Mouse (Mus musculus) hindbrain, embryonic 13.5 days (tissue): ENCODE results near the gene 6430550D23Rik. TPM values are rescaled to one million over a fixed set of nuclear protein-coding genes. Genes with fewer than 3 reads are reported as not detected.

Experiments used
- ATAC-seq: fragments of 200-750 bp; cut with Nextera tagmentation; 2 replicates; pipeline ENCODE4 v1.8.0; 2017; ENCODE audit warnings: moderate TSS enrichment; ENCODE audit not compliant: low FRiP score
- H3K27ac ChIP-seq: fragments of 300-500 bp; sonication (generic); 2 replicates; pipeline ENCODE4 v1.5.1; 2015; ENCODE audit warnings: inconsistent platforms, mild to moderate bottlenecking, moderate library complexity
- H3K27me3 ChIP-seq: fragments of 300-500 bp; sonication (generic); 2 replicates; pipeline ENCODE4 v1.6.1; 2015; ENCODE audit warnings: mild to moderate bottlenecking, inconsistent platforms
- H3K36me3 ChIP-seq: fragments of 300-500 bp; sonication (generic); 2 replicates; pipeline ENCODE4 v1.6.1; 2015; ENCODE audit warnings: mild to moderate bottlenecking, inconsistent platforms
- H3K4me1 ChIP-seq: fragments of 300-500 bp; sonication (generic); replicated peaks from 2 replicates; pipeline ENCODE4 v1.6.1; 2015; ENCODE audit warnings: inconsistent platforms
- H3K4me2 ChIP-seq: fragments of 300-500 bp; sonication (generic); 2 replicates; pipeline ENCODE4 v1.6.1; 2015; ENCODE audit warnings: inconsistent platforms, mild to moderate bottlenecking, moderate library complexity
- H3K4me3 ChIP-seq: fragments of 300-500 bp; sonication (generic); 2 replicates; pipeline ENCODE4 v1.5.1; 2015; ENCODE audit warnings: mild to moderate bottlenecking, inconsistent platforms
- H3K9ac ChIP-seq: fragments of 300-500 bp; sonication (generic); 2 replicates; pipeline ENCODE4 v1.6.1; 2015; ENCODE audit warnings: mild to moderate bottlenecking, inconsistent platforms
- H3K9me3 ChIP-seq: fragments of 300-500 bp; sonication (generic); 2 replicates; pipeline ENCODE4 v1.6.1; 2016; ENCODE audit warnings: inconsistent platforms
- WGBS: fragments of 180-500 bp; shearing (Covaris S2); methylation state at CpG from one replicate; pipeline ENCODE4 v1.1.7; 2015; 5-methylcytosine and 5-hydroxymethylcytosine counted together
- polyA plus RNA-seq: library from polyadenylated mRNA; unstranded; fragments of >200 nt; fragmentation: Nextera tagmentation; extraction: Ambion mirVana; gene quantifications from 2 replicates; pipeline ENCODE4 v1.2.1, GENCODE M21; 2015

The 6430550D23Rik gene
- polyA plus RNA-seq, 1 experiment from 2014 or later: 1.8 TPM

DNA sequence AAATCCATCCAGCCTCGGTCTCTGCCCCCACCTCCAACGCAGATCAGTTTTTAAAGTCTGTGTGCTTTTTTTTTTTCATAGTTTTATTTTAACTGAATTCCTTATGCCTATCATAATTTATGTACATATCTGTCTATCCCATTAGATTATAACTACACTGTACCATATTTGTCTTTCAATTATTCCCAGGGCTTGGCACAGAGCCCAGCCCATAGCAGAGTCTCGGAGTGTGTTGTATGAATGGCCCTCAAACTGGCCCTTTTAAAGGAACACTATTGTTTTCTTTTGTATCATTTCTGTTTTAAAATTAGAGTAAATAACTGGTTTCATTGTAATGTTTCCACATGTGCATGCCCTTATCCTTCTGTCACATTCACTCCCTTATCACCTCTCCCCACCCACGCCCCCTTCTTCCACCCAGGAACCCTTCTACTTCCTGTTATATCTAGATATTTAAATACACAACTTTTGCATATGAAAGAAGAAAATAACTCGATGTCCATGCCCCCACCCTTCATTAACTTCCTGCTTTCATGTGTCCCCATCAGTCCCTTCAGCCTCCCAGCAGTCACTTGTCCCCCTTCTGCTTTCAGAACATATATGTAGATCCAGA lies 60.3 kb downstream of the 6430550D23Rik start:
- no peak overlapping the region for H3K4me2 ChIP-seq
- no peaks in the 10 kb centered on the region for H3K9me3 ChIP-seq
- H3K9ac ChIP-seq: no peak overlapping the region
- no peak overlapping the region for H3K4me3 ChIP-seq
- H3K4me1 ChIP-seq: peaks cover 51% of the 10 kb centered on the region
- no peak for ATAC-seq
- no peaks in the 10 kb centered on the region for H3K36me3 ChIP-seq
- H3K27ac ChIP-seq: no peak overlapping the region
- peaks cover 6% of the 10 kb centered on the region; the same call in 1 of the 2 replicates for H3K27me3 ChIP-seq
- 64% methylated on average over 5 of the region's 5 CpGs for WGBS

DNA sequence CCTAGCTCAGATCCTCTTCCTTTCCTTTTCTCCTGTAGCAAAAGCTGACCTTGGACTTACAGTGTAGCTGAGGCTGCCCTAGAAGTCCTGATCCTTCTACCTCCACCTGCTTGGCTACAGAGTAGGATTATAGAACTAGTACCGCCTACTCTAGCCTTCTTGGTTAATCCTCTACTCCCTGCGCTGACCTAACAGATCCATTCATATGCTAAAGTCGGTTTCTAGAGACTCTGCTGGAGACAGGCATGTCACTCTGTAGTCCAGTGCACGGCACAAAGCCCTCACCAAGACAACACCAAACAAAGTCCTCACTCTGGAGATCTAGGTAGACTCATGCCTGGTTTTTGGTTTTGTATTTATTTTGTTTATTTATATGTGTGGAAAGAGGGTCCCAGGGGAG lies 61.3 kb downstream of the 6430550D23Rik start:
- peaks cover 51% of the 10 kb centered on the region for H3K4me1 ChIP-seq
- no peaks in the 10 kb centered on the region for H3K9me3 ChIP-seq
- no peak overlapping the region for H3K4me3 ChIP-seq
- H3K9ac ChIP-seq: no peak overlapping the region
- no peak overlapping the region for H3K4me2 ChIP-seq
- H3K27me3 ChIP-seq: peaks cover 6% of the 10 kb centered on the region; the same call in 1 of the 2 replicates
- WGBS: 5% methylated on average over 4 of the region's 4 CpGs
- no peak for ATAC-seq
- no peak overlapping the region for H3K27ac ChIP-seq
- no peaks in the 10 kb centered on the region for H3K36me3 ChIP-seq

DNA sequence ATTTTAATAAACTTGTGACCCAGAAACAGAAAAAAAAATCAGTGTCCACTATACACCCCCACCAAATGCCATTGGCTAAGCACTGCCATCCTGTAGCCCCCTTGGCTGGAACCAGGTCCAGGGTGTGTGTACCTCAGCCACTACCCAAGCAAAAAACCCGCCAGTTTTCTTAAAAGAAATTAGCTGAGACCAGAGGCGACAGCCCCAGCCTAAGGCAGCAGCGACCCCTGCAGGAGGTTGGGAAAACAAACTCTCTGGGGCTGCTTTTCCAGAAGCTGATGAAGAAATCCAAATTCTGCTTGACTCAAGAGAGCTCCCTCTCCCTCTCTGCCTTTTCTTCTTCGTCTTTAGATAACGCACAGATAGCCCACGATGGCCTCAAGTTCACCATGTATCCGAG lies 61.7 kb downstream of the 6430550D23Rik start:
- ATAC-seq: no peak
- Histone ChIP-seq H3K9ac (no peak overlapping the region), H3K9me3 (no peaks in the 10 kb centered on the region), H3K4me2 (no peak overlapping the region), H3K4me1 (peaks cover 51% of the 10 kb centered on the region), H3K27ac (no peak overlapping the region), H3K4me3 (no peak overlapping the region), H3K27me3 (peaks cover 6% of the 10 kb centered on the region; the same call in 1 of the 2 replicates), H3K36me3 (no peaks in the 10 kb centered on the region)
- under 1% methylated on average over 7 of the region's 7 CpGs for WGBS

DNA sequence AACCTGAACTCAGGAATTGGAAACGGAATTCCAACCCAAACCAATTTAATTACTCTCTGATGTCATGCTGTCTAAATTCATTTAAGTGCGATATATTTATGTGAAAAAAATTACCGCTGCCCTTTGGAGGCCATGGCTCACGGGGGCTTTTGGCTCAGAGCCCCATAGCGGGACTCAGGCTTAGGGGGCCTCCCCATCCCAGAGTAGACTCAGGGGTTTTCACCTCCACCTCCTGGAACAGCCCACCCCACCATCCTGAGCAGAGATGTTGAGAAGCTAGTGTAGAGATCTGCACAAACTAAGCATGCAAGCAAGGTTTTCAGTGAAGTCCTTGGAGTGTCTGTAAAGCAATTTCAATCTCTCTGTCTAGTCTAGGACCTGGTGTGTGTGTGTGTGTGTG lies 62.2 kb downstream of the 6430550D23Rik start:
- Histone ChIP-seq H3K4me1 (peaks cover 51% of the 10 kb centered on the region), H3K4me2 (no peak overlapping the region), H3K36me3 (no peaks in the 10 kb centered on the region), H3K27ac (peak overlapping the region; percentile 23; the same call in 1 of the 2 replicates), H3K9me3 (no peaks in the 10 kb centered on the region), H3K27me3 (peaks cover 6% of the 10 kb centered on the region; the same call in 1 of the 2 replicates), H3K4me3 (no peak overlapping the region), H3K9ac (no peak overlapping the region)
- WGBS: 48% methylated on average over 5 of the region's 5 CpGs
- no peak for ATAC-seq

DNA sequence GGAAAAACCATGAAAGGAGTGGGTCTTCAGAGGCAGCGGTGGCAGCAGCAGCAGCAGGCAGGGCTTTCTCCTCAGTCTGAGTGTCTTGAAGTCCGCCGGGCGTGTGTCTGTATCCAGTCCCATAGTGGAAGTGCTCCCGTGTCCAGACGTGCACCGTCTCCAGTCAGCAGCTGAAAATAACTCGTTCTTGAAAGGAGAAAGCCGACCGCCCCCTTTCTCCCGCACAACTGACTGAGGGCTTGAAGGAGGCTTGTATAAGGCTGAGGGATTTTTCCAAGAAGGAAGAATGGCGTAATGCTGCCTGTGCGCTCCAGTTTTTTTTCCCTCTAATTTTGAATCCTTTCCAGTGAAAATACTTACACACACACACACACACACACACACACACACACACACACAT lies 62.7 kb downstream of the 6430550D23Rik start, which contains the start of gene Gdf5:
TSS of gene Gdf5 (minus strand) at position 244 of the 400 bp plus-strand sequence.
- peaks cover 50% of the 10 kb centered on the region for H3K4me1 ChIP-seq
- H3K9ac ChIP-seq: peak within 1 kb of the TSS; percentile 20; the same call in 1 of the 2 replicates
- H3K27ac ChIP-seq: peak within 1 kb of the TSS; percentile 40
- no peak for ATAC-seq
- H3K4me3 ChIP-seq: no peak within 1 kb of the TSS; the same call in 1 of the 2 replicates
- peak within 1 kb of the TSS; percentile 9; the same call in 1 of the 2 replicates for H3K4me2 ChIP-seq
- no peaks in the 10 kb centered on the region for H3K9me3 ChIP-seq
- 52% methylated on average over 13 of the region's 13 CpGs for WGBS
- H3K27me3 ChIP-seq: peaks cover 6% of the 10 kb centered on the region; the same call in 1 of the 2 replicates
- H3K36me3 ChIP-seq: no peaks in the 10 kb centered on the region

DNA sequence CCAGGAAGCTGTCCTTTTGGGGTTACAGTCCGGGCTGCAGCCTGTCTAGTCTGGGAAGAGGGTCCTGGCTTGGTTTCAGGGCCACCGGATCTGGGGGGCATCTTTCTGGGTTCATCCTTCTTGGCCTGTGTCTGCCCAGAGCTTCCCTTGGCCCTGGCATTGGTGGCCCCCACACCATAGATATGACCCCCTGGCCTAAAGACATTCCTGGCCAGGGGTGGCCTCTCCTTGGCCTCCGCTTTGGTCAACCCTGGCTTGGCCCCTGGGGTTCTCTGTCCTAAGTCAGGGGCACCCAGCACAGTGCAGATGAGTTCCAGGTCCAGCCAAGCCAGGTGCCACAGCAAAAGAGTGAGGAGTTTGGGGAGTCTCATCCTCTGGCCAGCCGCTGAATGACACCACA lies 63.1 kb downstream of the 6430550D23Rik start:
- 82% methylated on average over 4 of the region's 4 CpGs for WGBS
- H3K4me3 ChIP-seq: no peak overlapping the region; the same call in 1 of the 2 replicates
- H3K4me2 ChIP-seq: peak overlapping the region; percentile 9; the same call in 1 of the 2 replicates
- peak overlapping the region; percentile 20; the same call in 1 of the 2 replicates for H3K9ac ChIP-seq
- H3K9me3 ChIP-seq: no peaks in the 10 kb centered on the region
- H3K27me3 ChIP-seq: peaks cover 6% of the 10 kb centered on the region; the same call in 1 of the 2 replicates
- no peaks in the 10 kb centered on the region for H3K36me3 ChIP-seq
- no peak for ATAC-seq
- H3K27ac ChIP-seq: peak overlapping the region; percentile 40; the same call in 1 of the 2 replicates
- H3K4me1 ChIP-seq: peaks cover 45% of the 10 kb centered on the region

DNA sequence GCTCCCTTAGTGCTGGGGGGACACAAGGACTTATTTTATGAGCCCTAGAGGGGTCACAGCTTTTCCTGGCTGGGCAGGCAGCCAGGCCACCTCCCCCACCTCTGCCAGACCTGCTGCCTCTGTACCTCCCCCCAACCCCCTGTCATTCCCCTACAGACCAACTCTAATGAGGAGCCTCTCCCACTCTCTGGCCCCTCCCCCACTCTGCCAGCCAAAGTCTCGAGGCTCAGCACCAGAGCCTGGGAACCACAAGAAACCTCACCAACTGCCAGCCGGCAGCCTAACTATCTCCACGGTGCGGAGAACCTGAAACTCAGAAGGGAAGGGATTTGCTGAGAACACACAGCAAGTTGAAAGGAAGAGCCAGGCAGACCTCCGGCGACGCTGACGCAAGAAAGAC lies 64.3 kb downstream of the 6430550D23Rik start:
- H3K9ac ChIP-seq: no peak overlapping the region
- H3K4me3 ChIP-seq: no peak overlapping the region
- peak overlapping the region; percentile 33 for H3K4me2 ChIP-seq
- peaks cover 36% of the 10 kb centered on the region for H3K4me1 ChIP-seq
- no peaks in the 10 kb centered on the region for H3K36me3 ChIP-seq
- peaks cover 6% of the 10 kb centered on the region; the same call in 1 of the 2 replicates for H3K27me3 ChIP-seq
- no peak for ATAC-seq
- 2% methylated on average over 8 of the region's 8 CpGs for WGBS
- no peaks in the 10 kb centered on the region for H3K9me3 ChIP-seq
- no peak overlapping the region for H3K27ac ChIP-seq

DNA sequence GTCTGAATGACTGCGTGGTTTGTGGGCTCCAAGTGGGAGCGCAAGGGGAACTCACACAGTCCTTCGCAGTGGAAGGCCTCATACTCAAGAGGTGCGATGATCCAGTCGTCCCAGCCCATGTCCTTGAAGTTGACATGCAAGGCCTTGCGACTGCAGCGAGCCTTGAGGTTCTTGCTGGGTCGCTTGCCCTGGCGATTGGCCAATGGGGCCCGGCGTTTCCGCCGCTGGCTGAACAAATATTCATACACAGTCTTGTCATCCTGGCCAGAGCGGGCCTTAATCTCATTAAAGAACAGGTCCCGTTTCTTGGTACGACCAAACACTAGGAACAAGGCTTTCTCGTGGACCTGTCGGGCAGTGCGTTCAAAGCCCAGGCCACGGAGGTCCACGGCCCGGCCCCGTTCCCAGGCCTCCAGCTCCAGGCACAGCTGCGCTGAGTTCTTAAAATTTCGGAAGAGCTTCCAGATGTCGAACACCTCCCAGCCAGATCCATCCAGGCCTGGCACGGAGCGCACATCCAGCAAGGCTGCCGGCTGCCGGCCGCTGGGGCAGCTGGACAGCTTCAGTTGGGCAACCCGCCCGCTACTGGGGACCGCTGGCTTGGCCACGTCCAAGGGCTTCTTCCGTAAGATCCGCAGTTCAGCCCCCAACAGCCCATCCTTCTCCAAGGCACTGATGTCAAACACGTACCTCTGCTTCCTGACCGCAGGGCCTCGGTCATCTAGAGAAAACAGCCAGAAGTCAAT lies 65.9 kb downstream of the 6430550D23Rik start:
- ATAC-seq: no peak
- H3K27me3 ChIP-seq: peaks cover 10% of the 10 kb centered on the region; the same call in 1 of the 2 replicates
- H3K27ac ChIP-seq: no peak overlapping the region
- no peak overlapping the region for H3K4me3 ChIP-seq
- H3K4me1 ChIP-seq: peaks cover 29% of the 10 kb centered on the region
- H3K9me3 ChIP-seq: no peaks in the 10 kb centered on the region
- no peak overlapping the region for H3K4me2 ChIP-seq
- H3K36me3 ChIP-seq: no peaks in the 10 kb centered on the region
- no peak overlapping the region for H3K9ac ChIP-seq
- WGBS: 92% methylated on average over 40 of the region's 40 CpGs

DNA sequence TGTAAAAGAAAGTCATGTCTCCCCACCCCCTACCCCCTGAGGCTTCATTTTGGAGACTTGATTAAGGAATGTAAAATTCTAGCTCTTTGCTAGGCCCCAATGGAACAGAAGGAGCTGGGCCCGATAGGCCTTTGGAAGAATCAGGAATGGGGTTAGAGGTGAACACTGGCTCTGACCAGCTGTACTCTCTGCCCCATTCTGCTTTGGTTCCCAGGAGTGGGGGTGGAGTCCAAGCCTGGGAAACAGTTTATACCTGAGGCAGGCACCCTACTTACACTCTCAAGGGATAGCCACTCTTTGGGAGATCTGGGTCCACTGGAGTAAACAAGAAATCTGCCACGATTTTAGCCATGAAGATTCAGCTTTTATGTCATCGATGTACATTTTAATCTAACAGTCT lies 67.1 kb downstream of the 6430550D23Rik start, which contains the start of gene Gm15557:
TSS of gene Gm15557 (plus strand) at position 48 of the 400 bp plus-strand sequence.
- Histone ChIP-seq H3K4me2 (no peak within 1 kb of the TSS), H3K9ac (no peak within 1 kb of the TSS), H3K27me3 (peaks cover 10% of the 10 kb centered on the region; the same call in 1 of the 2 replicates), H3K36me3 (no peaks in the 10 kb centered on the region), H3K9me3 (no peaks in the 10 kb centered on the region), H3K4me1 (peaks cover 23% of the 10 kb centered on the region), H3K4me3 (no peak within 1 kb of the TSS), H3K27ac (no peak within 1 kb of the TSS)
- WGBS: 86% methylated on average over 3 of the region's 3 CpGs
- no peak for ATAC-seq

DNA sequence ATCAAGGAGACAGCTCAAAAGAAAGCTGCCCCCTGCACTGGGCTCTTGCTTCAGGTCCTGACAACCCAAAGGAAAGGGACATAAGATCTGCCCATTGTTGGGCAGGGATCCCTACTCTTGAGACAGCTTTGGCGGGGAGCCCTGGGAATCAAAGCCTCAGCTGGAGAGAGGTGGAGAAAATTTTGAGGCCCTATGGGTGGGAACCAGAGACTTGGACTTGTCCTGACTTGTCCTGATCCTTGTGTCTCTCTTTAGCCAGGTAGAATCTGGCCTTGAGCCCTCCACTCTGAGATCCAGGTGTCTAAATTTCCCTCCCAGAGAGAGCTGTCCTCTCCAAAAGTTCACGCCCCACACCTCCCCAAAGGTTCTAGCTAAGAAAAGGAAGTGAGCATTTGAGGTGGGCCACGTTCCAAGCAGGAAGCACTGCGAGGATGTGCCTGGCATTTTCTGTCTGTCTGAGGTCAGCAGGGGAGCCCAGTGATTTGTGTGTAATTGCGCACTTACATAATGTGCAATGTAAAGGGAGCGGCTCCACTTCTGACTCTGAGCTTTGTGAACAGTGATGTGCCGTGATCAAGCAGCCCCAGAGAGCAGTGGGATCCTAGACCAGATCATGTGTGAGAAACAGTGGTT lies 67.8 kb downstream of the 6430550D23Rik start:
- 75% methylated on average over 7 of the region's 7 CpGs for WGBS
- Histone ChIP-seq H3K9ac (no peak overlapping the region), H3K9me3 (no peaks in the 10 kb centered on the region), H3K27ac (no peak overlapping the region), H3K27me3 (peaks cover 10% of the 10 kb centered on the region; the same call in 1 of the 2 replicates), H3K4me3 (no peak overlapping the region), H3K4me1 (peaks cover 21% of the 10 kb centered on the region), H3K4me2 (no peak overlapping the region), H3K36me3 (no peaks in the 10 kb centered on the region)
- no peak for ATAC-seq

DNA sequence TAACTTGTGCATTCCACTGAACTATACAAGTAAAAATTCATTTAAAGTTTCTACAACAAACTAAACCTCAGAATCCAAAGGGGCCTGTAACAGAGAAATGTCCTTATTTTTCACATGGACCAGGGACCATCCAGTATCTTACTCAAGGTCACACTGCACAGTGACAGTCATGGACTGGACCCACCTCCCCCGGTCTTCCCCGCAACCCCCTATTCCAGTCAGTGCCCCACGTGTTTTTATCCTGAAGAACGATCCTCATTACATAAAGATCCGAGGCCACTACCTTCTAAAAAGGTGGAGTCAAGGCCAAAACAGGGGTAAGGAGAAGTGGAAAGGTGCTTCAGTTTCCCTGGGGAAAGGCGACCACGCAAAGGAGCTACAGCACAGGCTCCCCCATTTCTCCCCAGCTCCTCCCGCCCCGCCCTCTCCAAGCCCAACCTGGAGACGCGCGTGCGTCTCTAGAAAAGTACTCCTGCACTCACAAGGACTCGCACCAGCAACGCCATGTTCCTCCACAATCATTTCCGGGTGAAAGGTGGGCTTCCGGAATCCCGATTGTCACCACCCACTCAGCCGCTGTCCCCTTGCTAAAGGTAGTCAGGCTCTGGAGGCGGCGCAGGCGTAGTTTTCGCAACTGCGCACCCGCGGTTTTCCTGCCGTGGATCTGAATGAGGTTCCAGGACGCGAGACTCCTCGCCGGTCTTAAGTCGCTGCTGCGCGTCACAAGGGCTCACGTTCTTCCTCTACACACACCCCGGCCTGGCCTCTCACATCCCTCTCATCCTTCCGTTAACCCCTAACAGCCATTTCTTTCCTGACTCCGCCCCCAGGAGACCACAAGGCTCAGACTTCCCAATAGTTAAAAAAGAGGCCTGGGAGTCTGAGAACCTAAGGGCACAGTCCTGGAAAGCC lies 78.0 kb downstream of the 6430550D23Rik start, which contains the start of gene Uqcc1:
TSS of gene Uqcc1 (minus strand) at position 780 of the 912 bp plus-strand sequence.
- peak within 1 kb of the TSS; percentile 76 for H3K9ac ChIP-seq
- peak within 1 kb of the TSS; percentile 71 for H3K4me3 ChIP-seq
- no peaks in the 10 kb centered on the region for H3K9me3 ChIP-seq
- peak; percentile 98 for ATAC-seq
- H3K27ac ChIP-seq: peak within 1 kb of the TSS; percentile 92
- WGBS: under 1% methylated on average over 38 of the region's 38 CpGs
- no peaks in the 10 kb centered on the region; the same call in 1 of the 2 replicates for H3K36me3 ChIP-seq
- H3K4me2 ChIP-seq: peak within 1 kb of the TSS; percentile 71
- peaks cover 8% of the 10 kb centered on the region; the same call in 1 of the 2 replicates for H3K27me3 ChIP-seq
- H3K4me1 ChIP-seq: peaks cover 16% of the 10 kb centered on the region
